Mouse (Mus musculus) C2C12 (cell line): Measurements from ENCODE around the gene Rab7. TPM values are rescaled to one million over a fixed set of nuclear protein-coding genes. Genes with fewer than 3 reads are reported as not detected.

Experiments
- H3K27me3 ChIP-seq: one replicate; pipeline ENCODE4 v1.6.1; 2011; ENCODE audit not compliant: control insufficient read depth, insufficient read depth, insufficient read length
- H3K36me3 ChIP-seq: one replicate; pipeline ENCODE4 v1.6.1; 2011; ENCODE audit not compliant: control insufficient read depth, insufficient read depth
- H3K4me3 ChIP-seq: one replicate; pipeline ENCODE4 v1.5.1; 2011; ENCODE audit warnings: mild to moderate bottlenecking, control low read depth; ENCODE audit not compliant: poor library complexity, insufficient read depth, severe bottlenecking
- H3K79me2 ChIP-seq: one replicate; pipeline ENCODE4 v1.6.1; 2011; ENCODE audit not compliant: control insufficient read depth, insufficient read depth
- H3K79me3 ChIP-seq: one replicate; pipeline ENCODE4 v1.6.1; 2011; ENCODE audit warnings: low read depth, control low read depth
- H3ac ChIP-seq: one replicate; pipeline ENCODE3; 2011; ENCODE audit warnings: low read depth; ENCODE audit not compliant: control insufficient read depth, insufficient read length
- CEBPB ChIP-seq: IDR thresholded peaks from one replicate; pipeline ENCODE4 v1.6.1; 2011; ENCODE audit warnings: low read depth, mild to moderate bottlenecking, control low read depth, moderate library complexity
- CTCF ChIP-seq: IDR thresholded peaks from one replicate; pipeline ENCODE4 v1.5.1; 2011; ENCODE audit not compliant: control insufficient read depth, insufficient read depth, insufficient read length
- FOSL1 ChIP-seq: IDR thresholded peaks from one replicate; pipeline ENCODE4 v1.8.0; 2011; ENCODE audit warnings: mild to moderate bottlenecking, low read length; ENCODE audit not compliant: poor library complexity, insufficient read depth, severe bottlenecking
- MAX ChIP-seq: IDR thresholded peaks from one replicate; pipeline ENCODE4 v1.6.1; 2011; ENCODE audit warnings: mild to moderate bottlenecking, control low read depth
- MYOD1 ChIP-seq: IDR thresholded peaks from one replicate; pipeline ENCODE4 v1.6.1; 2011; ENCODE audit warnings: low read depth; ENCODE audit not compliant: control insufficient read depth, insufficient read length
- MYOG ChIP-seq: IDR thresholded peaks from one replicate; pipeline ENCODE4 v1.6.1; 2011; ENCODE audit not compliant: control insufficient read depth, insufficient read length; ENCODE audit errors: extremely low read depth
- USF1 ChIP-seq: IDR thresholded peaks from one replicate; pipeline ENCODE4 v1.6.1; 2011; ENCODE audit warnings: low read depth, mild to moderate bottlenecking, control low read depth, moderate library complexity
- long read RNA-seq, 2 experiments: library from polyadenylated mRNA; unstranded; transcript quantifications; one replicate each; pipeline ENCODE4 v2.0.0; 2019 to 2020
- polyA plus RNA-seq: library from polyadenylated mRNA; unstranded; fragments of >200 nt; fragmentation: generic; extraction: Trizol; gene quantifications from one replicate; pipeline ENCODE4 v1.2.1, GENCODE M21; 2012; ENCODE audit warnings: missing spikeins

Rab7 gene
- 197 TPM for polyA plus RNA-seq
- long read RNA-seq, experiment 1, transcript Rab7-205 (6 exons, 2,159 nt), result major isoform, 321 of 352 reads
- long read RNA-seq, experiment 1, partial matches to known transcripts, result 4 of 352 reads
- long read RNA-seq, experiment 1, other reads (novel, unspliced or antisense), result 27 of 352 reads
- long read RNA-seq, experiment 2, transcript Rab7-205 (6 exons, 2,159 nt), result major isoform, 1,264 of 1,343 reads
- long read RNA-seq, experiment 2, partial matches to known transcripts, result 10 of 1,343 reads
- long read RNA-seq, experiment 2, other reads (novel, unspliced or antisense), result 69 of 1,343 reads

DNA sequence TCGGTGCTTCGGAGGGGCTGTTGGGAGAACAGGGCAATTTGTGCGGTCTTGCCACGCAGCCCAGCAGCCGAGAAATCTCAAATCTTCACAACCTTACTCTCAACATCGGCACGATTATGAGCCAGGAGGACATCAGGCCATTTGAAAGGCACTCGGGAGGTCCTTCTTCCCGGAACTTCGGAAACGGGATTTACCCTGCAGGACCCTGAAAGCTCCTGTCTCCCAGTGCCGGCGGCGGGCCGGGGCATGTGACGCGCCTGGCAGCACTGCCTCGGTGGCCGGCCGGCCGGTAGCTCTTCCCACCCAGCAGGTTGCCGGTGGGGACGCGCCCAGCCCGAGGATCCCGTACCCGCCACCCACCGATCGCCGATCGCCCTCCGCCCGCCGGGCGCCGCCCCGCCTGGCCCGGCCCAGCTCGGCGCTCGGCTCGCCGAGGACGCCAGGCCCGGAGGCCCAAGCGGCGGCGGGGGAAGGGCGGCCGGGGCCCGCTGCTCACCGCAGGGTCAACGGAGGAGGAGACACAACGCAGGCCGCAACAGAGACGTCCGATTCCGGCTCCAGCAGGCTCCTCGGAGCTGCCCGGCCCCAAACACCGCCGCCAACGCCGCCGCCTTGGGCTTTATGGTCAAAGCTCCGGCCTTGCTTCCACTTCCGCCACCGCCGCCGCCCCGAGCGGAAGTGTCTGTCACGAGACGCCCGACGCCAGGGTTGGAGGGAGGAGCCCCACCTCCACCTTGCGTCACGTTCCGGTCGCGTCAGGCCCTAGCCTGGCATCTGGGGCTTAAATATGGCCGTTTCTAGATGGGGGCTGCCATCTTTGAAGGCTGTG, at the start of gene Rab7:
Rab7 (minus strand) TSS at position 694 of the 829 bp plus-strand sequence.
- H3K27me3 ChIP-seq, result no peaks in the 10 kb centered on the region
- peaks cover 47% of the 10 kb centered on the region for H3K79me3 ChIP-seq
- peaks cover under 1% of the 10 kb centered on the region for H3K36me3 ChIP-seq
- H3ac ChIP-seq, result peak within 1 kb of the TSS; percentile 79
- peaks cover 52% of the 10 kb centered on the region for H3K79me2 ChIP-seq
- TF ChIP-seq CEBPB, result peak; percentile 65
- TF ChIP-seq MYOD1, result no peak
- peak; percentile 88 for TF ChIP-seq USF1
- no peak for TF ChIP-seq FOSL1
- TF ChIP-seq MYOG, result no peak
- TF ChIP-seq CTCF, result no peak
- no peak for TF ChIP-seq MAX
- H3K4me3 ChIP-seq, result peak within 1 kb of the TSS; percentile 92

DNA sequence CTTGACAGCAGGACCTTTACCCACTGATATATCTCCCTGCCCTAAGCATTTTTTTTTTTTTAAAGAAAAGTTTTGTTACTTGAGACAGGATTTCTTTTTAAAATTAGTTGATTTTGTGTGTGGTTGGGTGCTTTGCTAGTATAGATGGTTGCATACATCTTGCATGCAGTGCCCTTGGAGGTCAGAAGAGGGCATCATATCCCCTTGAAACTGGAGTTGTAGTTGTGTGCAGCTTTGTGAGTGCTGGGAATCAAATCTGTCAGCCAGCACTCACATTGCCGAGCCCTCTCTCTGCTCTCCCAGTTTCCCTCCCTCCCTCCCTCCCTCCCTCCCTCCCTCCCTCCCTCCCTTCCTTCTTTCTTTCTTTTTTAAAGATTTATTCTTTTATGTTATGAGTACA, 43.9 kb upstream of the Rab7 start:
- TF ChIP-seq MYOD1, result no peak
- no peak for TF ChIP-seq CTCF
- no peak for TF ChIP-seq MYOG
- no peak for TF ChIP-seq MAX
- no peak for TF ChIP-seq FOSL1
- no peak for TF ChIP-seq USF1
- no peak for TF ChIP-seq CEBPB
- Histone ChIP-seq H3K36me3 (peaks cover 68% of the 10 kb centered on the region), H3K79me2 (peaks cover 92% of the 10 kb centered on the region), H3K4me3 (no peak overlapping the region), H3ac (no peak overlapping the region), H3K27me3 (no peaks in the 10 kb centered on the region), H3K79me3 (peaks cover 51% of the 10 kb centered on the region)

DNA sequence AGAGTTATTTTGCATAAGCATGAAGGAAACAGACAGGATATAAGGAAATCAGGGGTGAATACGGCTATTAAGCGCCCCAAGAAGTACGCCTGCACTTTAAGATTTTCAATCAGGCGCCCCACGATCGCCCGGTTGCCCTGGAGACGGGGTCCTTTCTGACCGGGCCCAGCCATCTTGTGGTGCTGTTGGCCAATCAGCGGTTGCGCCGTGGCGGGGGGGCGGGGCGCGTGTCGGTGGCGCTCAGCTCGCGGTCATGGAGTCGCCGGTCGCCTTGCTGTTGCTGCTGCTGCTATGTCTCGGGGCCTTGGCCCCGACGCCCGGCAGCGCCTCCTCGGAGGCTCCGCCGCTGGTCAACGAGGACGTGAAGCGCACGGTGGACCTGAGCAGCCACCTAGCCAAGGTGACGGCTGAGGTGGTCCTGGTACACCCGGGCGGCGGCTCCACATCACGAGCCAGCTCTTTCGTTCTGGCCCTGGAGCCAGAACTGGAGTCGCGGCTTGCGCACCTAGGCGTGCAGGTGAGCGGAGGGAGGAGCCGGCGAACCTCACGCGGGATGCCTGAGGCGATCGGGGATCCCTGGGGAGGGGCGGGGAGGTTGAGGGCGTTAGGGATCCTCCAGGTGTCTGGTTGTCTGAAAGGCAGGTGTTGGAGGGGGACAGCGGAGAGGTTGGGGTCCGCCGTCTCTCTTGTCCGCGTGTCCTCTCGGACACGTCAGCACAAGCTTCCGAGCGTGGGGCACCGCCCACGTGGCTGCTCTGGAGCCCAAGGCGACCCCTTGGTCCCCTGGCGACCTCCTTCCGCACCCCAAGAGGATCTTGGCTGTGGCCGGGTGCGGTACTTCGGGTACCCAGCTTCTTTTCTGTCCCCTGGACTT, 39.4 kb upstream of the Rab7 start, which contains the start of gene Rpn1:
Rpn1 (plus strand) TSS at position 205 of the 874 bp plus-strand sequence.
- TF ChIP-seq CTCF (no peak), MAX (peak; percentile 56)
- Histone ChIP-seq H3K27me3 (no peaks in the 10 kb centered on the region), H3ac (peak within 1 kb of the TSS; percentile 81)

DNA sequence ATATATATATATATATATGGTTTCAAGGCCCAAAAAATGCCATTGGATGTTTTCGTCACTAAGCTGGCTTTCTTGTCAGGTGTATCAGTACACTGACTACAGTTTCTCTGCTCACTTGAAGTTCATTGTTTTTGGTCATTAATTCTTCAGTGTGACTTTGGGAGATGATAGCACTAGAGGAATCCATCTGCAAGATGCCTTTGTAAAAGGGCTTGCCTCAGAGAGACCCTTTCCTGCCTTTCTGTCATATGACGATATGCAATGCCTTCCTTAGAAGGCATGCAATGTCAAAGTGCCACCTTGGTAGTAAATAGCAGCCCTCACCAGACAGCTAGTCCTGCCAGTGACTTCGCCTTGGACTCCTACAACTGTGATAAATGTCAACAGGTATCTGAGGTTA, 38.6 kb upstream of the Rab7 start:
- Histone ChIP-seq H3K79me2 (peaks cover 45% of the 10 kb centered on the region), H3K27me3 (no peaks in the 10 kb centered on the region), H3K36me3 (peaks cover 22% of the 10 kb centered on the region), H3K79me3 (peaks cover 42% of the 10 kb centered on the region), H3K4me3 (no peak overlapping the region), H3ac (no peak overlapping the region)
- TF ChIP-seq CTCF (no peak), MYOD1 (no peak), FOSL1 (no peak), MAX (no peak), MYOG (no peak), CEBPB (no peak), USF1 (no peak)

More for the DNA sequence above, 39.4 kb upstream of the Rab7 start, which contains the start of gene Rpn1:
- H3K36me3 ChIP-seq, result peaks cover 26% of the 10 kb centered on the region
- H3K4me3 ChIP-seq, result peak within 1 kb of the TSS; percentile 99
- peaks cover 53% of the 10 kb centered on the region for H3K79me2 ChIP-seq
- H3K79me3 ChIP-seq, result peaks cover 47% of the 10 kb centered on the region

DNA sequence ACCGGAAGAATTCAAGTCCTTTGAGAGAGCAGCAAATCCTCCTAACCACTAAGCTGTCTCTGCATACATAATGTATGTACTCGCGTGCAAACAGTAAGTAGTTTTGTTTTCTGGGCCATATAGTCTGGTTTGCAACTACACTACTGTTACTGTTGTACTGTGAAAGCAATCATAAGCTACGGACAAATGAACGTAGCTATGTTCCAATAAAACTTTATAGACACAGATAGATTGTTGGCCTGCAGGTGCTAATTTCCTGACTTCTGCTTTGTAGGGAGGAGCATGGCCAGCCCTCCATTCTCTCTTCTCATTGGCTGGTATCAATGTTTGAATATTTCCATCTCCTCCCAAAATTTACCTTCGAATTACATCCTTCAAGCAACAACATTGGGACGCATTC, 38.0 kb upstream of the Rab7 start:
- no peaks in the 10 kb centered on the region for H3K27me3 ChIP-seq
- H3K79me3 ChIP-seq, result peaks cover 36% of the 10 kb centered on the region
- TF ChIP-seq MYOG (no peak), MYOD1 (no peak), CEBPB (no peak), USF1 (no peak), MAX (no peak), CTCF (no peak), FOSL1 (no peak)
- H3K79me2 ChIP-seq, result peaks cover 39% of the 10 kb centered on the region
- H3K4me3 ChIP-seq, result no peak overlapping the region
- H3K36me3 ChIP-seq, result peaks cover 18% of the 10 kb centered on the region
- no peak overlapping the region for H3ac ChIP-seq
